Mouse (Mus musculus): ENCODE measurements at regions not wholly inside any gene's neighbourhood (a gene's known extent, or its start where the extent isn't known, plus 50 kb on each side); places are given as distances from the start of the nearest gene placed in this dataset.
A peak's percentile ranks its signal among the peaks of the same experiment; 100 is the strongest.

GRCm38 (mm10) chr3:102316151-102316550 is 111.7 kb upstream of the Vangl1 start:
- DNase-seq (ENCODE audit: low spot score in 2 of 2), result no peak

GRCm38 (mm10) chr3:102311482-102312225 is 107.2 kb upstream of the Vangl1 start:
- DNase-seq (ENCODE audit: low spot score in 2 of 2), result peak; percentile 24 to 50

- DNase-seq (ENCODE audit: low spot score in 2 of 2), result peak; percentile 7 to 8
Measured at GRCm38 (mm10) chr3:102310243-102310642, 105.8 kb upstream of the Vangl1 start.

GRCm38 (mm10) chr3:102309756-102310155 is 105.3 kb upstream of the Vangl1 start:
- peak; percentile 40 to 74 for DNase-seq (ENCODE audit: low spot score in 2 of 2)

GRCm38 (mm10) chr3:102307656-102308055 is 103.2 kb upstream of the Vangl1 start:
- DNase-seq (ENCODE audit: low spot score in 2 of 2), result no peak

DNA sequence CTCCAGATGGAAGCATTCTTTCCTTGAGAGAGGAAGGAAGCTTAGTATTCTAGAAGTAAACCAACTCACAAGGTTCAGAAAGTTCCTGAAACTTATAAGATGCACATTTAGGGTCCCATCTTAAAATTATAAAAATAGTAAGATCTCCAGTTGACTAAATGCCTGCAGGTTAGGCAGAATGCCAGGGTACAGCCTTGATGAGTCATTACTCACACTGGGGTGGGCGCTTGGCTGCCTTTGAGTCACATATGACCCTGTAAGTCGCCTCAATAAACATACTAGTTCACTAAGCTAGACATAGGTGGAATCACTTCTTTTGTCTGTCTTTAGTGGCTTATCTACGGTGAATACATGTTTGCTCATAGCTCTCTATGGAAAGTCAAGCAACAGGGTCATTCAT is 87.9 kb upstream of the Vangl1 start:
- no peak for DNase-seq (ENCODE audit: low spot score in 2 of 2)

- DNase-seq (ENCODE audit: low spot score in 2 of 2), result no peak
Measured at GRCm38 (mm10) chr3:102281983-102282382, 77.5 kb upstream of the Vangl1 start.

DNA sequence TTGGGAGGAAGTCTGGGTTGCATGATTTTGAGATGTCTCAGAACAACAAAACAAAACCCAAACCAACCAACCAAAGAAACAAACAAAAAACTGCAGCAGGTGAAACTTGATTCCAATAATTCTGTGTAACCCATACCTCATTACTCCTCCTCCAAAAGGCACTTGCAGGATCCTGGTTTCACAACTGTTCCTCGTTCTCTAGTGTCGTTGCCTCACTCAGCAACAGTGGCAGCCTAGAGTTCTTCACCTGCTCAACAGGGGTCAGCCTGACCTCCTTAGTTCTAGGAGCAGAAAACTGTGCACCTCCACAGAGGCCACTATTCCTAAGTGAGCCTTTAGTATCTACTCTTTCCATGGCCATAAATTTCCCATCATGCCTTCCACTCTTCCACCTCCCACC is 72.3 kb upstream of the Vangl1 start:
- no peak for DNase-seq (ENCODE audit: low spot score in 2 of 2)

DNA sequence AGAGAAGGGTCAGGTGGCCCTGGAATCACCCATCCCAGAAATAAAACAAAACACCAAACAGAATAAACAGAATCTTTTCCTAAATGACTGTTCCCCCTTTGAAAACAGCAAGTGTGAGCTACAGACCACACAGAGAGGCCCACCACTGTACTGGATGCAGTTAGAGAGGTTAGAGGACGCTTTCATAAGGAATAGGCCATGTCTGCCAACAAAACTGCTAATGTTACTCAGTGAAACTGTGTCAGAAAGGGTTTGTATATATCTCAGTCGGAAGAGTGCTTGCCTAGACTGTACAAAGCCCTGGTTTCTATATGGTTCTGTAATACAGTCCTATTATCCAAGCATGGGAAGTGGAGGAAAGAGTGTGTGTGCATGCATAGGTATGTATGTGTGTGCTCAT is 71.8 kb upstream of the Vangl1 start:
- DNase-seq (ENCODE audit: low spot score in 2 of 2), result no peak

DNA sequence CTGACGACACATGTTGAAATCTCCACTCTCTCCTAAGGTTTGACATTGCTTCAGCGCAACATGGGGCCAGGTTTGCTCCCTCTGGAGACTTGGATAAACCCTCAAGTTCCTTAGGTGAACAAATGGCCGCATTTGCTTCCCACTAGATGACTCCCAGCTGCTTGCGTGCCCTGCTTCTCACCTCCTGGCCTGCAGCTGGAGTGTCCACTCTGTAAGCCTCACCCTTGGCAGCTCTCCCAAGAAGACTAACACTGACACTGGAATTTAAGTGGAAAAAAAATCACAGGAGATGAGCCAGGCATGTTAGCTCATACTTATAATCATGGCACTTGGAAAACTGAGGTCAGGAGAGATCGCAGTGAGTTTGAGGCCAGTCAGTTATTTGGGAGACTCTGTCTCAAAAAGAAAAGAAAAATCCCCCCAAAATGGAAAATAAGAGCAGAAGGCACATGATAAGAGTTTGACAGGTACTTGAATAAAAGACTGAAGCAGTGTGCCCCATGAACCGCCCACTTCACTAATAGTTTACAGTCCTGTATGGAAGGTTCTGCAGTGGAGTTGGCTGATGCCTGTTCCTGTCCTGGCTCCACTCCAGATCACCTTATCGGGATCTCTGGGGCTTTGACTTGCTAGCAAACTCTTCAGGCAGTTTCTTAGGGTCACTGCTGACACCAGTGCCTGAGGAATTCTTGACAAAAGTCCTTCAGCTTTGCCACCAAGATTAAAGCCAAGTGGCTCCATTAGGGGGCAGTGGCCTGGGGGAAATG is 70.9 kb upstream of the Vangl1 start:
- peak; percentile 64 to 80 for DNase-seq (ENCODE audit: low spot score in 2 of 2)

DNA sequence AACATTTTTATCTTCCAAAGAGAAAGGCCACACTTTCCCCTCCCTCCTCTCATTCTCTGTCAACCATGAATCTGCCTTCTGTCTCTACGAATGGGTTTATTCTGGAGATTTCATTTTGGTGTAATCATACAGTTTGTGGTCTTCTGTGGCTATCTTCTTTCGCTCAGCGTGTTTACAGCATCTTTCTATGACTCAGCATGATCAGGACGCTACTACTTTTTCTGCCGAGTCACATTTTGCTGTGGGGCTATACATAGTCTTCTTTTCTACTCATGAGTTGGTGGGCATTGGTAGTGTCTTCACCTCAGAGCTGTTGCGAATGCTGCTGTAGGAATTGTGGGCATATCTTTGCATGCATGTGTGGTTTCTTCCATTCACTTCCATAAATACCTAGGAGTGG is 66.3 kb upstream of the Vangl1 start:
- DNase-seq (ENCODE audit: low spot score in 2 of 2), result no peak

- no peak for DNase-seq (ENCODE audit: low spot score in 2 of 2)
Measured at GRCm38 (mm10) chr3:102270257-102270656, 65.8 kb upstream of the Vangl1 start.

- DNase-seq (ENCODE audit: low spot score in 2 of 2), result no peak
Measured at GRCm38 (mm10) chr3:102266136-102266535, 61.6 kb upstream of the Vangl1 start.

DNA sequence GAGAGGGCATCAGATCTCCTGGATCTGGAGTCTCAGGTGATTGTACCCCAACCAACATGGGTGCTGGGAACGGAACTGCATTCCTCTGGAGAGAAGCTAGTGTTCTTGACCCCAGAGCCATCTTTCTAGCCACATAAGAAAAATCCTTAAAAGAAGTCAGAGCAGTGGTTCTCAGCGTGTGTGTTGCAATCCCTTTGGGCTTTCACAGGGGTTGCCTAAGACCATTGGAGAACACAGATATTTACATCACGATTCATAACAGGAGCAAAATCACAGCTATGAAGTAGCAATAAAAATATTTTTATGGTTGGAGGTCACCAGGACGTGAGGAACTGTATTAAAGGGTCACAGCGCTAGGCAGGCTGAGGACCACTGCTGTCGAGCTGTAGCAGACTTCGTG is 60.7 kb upstream of the Vangl1 start:
- no peak for DNase-seq (ENCODE audit: low spot score in 2 of 2)

DNA sequence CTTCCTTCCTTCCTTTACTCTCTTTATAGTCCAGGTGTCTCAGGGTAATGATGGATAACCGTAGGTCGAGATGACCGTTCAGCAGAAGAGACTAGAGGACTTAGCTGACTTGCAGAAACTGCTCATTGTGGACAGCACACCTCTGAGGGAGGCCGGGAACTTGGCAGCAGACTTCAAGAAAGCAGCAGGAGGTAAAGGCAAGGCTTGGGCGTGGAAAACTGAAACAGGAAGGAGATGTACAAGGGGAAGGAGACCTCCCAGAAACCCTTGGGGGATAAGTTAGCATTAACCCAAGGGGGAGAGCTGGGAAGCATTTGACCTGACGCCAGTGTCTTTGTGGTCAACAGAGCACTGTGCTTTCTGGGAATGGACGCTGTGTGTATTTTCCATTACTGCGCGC is 58.8 kb upstream of the Vangl1 start:
- DNase-seq (ENCODE audit: low spot score in 2 of 2), result no peak

- no peak for DNase-seq (ENCODE audit: low spot score in 2 of 2)
Measured at GRCm38 (mm10) chr3:102262665-102263064, 58.2 kb upstream of the Vangl1 start.

- DNase-seq (ENCODE audit: low spot score in 2 of 2), result no peak
Measured at GRCm38 (mm10) chr3:102261517-102261916, 57.0 kb upstream of the Vangl1 start.
